Mouse (Mus musculus) brain, adult 2 months (tissue): ENCODE data around the gene Mlx.
A peak's percentile ranks its signal among the peaks of the same experiment; 100 is the strongest.

Source experiments
- DNase-seq: peaks from one replicate; pipeline ENCODE4 v3.0.0; 2011; ENCODE audit warnings: low read depth, low spot score

Mlx gene

DNA sequence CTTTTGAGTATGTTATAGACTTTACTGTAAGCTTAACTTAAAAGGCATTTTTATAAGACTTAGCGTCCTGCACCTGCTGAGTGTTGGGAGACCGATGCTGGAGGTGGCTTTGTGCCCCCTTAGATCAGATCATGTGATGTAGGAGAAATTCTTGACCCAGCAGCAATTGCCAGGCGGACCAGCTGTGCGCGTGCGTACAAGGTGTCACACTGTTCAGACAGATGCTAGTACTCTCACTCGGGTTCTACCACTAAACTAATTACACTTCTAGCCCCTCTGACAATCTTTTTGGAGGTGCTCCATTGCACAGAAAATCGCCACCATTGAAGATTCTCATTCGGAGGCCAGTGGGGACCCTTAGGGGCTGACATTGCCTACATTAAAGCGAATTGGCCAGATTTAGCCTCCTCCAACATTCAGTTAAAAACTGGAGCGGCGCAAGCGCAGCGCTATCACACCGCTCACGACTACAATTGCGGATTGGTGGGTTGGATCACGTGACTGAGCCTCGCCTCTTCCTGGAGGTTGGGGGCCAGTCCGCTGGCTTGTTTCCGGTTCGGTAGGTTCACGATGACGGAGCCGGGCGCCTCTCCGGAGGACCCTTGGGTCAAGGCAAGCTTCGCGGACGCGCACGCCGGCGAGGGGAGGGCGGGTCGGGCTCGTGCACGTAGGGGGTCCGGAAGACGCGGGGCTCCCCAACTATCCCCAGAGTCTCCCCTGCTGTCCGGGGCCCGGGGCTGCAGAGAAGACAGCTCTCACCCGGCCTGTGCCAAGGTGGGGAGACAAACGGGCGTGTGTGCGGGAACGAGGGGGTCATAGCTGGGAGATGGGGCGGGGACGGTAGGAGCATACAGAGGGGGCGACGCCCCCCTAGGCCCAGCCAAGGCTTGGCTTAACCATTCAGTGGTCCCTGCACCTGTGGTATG lies at the start of gene Mlx:
Gene Mlx, plus strand, starts transcription at position 522 of the 926 bp plus-strand sequence.
- peak; percentile 98 for DNase-seq

DNA sequence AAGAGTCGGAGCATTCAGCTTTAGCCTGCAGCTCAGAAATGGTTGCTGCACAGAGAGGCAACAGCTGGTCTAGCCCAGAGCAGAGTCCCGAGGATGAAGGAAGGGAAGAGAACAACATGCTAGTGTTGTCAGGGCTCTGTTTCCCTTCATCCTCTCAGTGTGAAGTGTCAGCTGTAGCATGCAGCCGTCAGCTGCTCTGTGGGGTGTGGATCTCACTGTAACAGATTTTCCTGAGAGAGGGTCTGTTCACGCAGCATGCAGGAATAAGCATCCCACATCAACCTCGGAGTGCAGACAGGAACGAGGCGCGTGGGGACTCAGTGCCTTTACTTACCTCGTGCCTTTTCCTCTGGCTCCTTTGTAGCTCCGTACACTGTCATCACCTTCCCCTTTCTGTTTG lies 49.3 kb upstream of the Mlx start:
- no peak for DNase-seq

DNA sequence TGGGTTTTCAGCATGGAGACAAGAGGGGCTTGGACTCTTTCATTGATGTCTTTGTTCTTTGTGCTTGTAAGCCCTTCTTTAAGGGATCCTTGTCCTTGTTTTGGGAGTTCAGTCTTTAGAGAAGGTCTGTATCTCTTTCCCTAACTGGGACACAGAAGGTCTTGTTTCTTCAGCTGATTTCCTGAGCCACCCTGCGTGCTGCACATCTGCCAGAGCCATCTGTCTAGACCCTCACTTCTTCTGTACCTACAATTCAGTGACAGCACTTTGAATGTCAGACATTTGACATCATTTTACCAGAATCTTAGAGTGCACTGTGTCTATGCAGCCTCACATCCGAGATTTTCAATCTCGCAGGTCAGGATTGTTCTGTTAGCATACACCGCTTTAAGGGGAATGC lies 41.3 kb upstream of the Mlx start:
- no peak for DNase-seq

DNA sequence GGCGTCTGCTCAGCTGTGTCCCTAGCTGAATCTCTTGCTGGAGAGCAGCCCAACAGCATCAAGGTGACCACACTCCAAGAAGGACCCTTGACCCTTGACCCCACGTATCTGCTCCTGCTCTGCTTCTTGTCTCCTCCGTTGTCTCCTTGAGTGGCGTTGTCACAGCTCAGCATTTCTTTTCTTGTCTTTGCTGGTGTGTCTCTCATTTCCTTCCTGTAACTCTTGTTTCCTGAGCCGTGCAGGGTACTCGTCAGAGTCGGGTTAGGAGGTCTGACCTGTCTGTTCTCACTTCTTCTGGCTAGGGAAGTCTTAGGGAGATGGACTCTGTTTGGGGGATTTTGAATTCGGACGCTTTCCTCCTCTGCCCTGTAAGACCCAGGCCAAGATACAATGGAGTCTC lies 40.6 kb upstream of the Mlx start:
- DNase-seq = no peak

DNA sequence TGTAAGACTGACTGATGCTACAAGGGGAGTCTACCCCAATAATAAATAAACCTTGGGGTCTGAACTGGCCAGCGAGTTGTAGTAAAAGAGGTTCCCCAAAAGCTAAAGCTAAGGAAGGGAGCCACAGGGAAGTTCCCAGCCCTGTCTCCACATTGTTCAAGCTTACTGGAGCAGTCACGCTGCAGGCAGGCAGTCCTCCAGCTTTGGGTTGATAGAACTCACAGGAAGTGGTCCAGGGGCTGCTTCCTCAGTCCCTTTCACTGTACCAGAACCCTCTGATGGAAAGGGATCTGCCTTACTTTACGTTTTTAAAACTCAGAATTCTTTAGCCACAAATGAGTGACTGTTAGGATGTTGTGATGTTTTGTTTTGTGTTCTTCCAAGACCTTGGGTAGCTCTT lies 39.6 kb upstream of the Mlx start:
- no peak for DNase-seq

DNA sequence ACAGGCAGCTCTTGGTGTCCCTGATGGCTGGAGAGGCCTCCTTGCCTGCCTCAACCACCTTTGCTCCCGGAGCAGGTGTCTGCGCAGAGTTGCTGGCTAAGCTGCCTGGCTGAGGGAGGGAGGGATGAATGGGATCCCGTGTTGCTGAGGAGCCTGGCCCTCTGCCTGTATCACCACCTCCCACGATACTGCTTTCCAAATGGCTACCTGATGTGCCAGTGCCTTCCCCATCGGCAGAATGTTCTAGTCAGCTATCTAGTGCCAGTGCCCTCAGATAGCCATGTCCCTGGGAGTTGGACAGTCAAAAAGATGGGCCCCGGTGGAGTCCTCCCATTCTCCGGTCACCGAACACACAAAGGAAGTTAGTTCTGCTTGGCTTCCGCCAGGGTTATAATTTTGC lies 36.7 kb upstream of the Mlx start:
- DNase-seq = peak; percentile 90

DNA sequence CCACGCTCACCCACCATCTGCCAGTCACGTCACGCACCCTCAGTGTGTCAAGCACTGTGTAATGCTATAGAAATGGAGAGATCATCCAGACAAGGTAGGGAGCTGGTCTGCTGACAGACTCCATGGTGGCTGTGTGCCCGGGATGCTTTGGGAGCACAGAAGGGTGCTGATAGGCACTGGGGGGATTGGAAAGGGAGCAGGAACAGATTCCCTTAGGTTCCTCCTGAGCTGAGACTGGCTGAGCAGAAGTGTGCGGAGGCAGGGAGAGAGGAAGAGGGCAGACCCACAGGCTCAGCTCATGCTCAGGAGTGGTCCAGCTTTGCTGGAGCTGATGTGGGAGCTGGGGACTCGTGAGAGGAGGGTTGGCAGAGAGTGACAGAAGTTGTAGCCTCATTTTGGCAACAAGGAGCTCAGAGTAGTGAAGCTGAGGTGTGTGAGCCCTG lies 36.0 kb upstream of the Mlx start:
- DNase-seq = peak; percentile 76

DNA sequence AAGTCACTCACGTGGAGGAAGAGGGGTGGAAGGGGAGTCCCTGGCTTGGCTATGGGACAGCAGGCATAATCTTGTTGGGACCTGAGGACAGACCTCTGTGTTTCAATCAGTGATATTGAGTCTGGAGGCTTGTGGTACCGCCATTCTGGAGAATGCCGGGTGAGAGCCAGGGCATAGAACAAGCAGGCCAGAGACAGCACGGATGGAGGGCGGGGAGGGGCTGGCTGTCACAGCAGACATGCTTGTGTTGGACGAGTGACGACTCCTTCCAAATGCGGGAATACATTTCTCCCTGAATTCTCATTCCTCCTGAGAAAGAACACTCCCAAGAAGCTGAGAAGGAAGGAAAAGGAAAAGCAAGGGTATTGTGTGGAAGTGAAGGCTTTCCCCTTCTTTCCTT lies 35.5 kb upstream of the Mlx start:
- no peak for DNase-seq

DNA sequence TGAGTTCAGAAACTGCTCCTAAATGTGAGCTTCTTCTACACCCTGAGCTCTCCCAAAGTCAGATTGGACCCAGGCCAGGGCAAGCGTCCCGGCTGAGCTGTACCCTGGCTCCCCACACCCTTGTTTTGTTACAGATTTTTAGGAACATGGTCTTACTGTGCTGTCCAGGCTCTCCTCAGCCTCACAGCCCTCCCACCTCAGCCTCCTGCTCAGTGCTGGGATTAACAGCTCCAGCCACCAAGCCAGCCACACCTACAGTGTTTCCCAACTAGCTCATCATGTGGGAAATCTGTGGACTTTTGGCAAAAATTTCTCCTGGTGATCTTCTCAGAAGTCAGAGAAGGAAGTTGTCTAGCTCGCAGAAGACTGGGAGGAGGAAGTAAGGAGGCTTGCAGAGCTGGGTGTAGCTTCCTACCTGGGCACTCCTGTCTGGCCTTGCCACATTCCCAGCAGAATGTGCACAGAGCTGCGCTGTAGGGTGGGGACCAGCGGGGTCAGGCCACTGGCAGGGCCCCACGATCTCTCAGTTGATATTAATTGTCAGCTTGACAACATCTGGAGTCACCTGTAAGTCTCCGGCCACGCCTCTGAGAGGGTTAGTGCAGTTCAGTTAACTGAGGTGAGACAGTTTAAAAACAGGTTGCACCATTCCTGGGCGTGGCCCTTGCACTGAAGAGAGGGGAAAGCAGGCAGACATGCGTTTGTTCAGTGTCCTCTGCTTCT lies 34.2 kb upstream of the Mlx start:
- DNase-seq = peak; percentile 69

DNA sequence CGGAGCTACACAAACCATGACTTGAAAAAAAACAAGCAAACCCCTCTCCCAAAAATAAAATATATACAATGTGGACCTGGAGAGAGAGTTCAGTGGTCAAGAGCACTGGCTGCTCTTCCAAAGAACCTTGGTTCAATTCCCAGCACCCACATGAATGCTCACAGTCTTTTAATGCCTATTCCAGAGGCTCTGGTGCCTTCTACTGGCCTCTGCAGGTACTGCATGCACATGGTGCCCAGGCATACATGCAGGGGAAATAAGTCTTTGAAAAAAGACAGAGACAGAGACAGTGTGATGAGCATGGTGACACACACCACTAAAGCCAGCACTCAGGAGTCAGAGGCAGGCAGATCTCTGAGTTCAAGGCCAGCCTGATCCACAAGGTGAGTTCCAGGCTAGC lies 33.1 kb upstream of the Mlx start:
- no peak for DNase-seq

DNA sequence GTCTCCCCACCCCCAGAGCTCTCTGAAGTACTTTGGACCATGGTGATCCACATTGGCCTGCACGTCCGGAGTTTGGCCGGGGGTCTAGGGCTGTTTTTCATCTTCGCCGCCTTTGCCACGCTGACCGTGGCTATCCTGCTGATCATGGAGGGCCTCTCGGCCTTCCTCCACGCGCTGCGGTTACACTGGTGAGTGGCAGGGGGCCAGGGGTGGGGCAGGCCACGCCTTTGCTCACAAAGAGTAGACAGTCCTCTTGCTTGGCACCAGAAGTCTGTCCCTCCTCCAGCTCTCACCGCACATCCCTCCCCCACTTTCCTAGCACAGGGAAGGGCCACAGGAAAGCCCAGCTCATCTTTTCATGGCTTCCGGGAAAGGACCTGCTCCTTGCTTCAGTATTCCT lies 31.7 kb upstream of the Mlx start:
- DNase-seq = no peak

DNA sequence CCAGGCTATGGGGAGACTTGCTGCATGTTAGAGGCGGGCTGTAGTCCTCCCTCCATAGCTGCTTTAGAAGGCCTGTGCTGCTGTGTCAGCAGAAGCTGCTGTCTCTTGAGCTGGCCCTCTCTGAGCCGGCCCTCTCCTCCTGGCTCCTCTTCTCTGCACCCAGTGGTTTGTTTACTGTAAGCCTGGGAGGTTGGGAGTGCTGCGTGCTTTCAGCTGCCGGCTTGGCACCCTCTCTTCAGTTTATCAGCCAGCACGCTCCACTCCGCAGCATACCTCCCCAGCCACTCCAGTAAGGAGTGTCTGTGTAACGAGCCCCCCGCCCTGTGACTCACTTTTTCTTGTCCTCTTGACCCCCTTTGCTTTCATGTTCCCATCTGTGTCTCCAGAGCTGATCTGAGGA lies 30.2 kb upstream of the Mlx start:
- DNase-seq = peak; percentile 61

DNA sequence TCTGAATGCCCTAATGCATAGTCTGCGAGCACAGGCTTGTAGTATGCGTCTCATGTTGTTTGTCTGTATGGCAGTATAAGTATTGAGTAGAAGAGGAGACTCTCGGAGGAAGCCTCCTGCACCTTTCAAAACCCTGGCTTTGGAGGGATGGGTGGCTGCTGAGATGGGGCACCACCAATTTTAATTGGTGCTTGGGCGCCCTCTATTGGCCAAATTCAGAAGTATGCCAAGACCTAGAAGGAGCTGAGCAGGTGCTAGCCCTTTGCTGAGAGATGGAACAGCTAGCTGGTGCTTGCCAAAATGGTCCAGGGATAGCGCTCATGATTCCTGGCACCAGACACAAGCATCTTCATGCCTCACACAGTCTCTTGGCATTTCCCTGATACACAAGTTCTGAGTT lies 29.2 kb upstream of the Mlx start:
- peak; percentile 92 for DNase-seq

DNA sequence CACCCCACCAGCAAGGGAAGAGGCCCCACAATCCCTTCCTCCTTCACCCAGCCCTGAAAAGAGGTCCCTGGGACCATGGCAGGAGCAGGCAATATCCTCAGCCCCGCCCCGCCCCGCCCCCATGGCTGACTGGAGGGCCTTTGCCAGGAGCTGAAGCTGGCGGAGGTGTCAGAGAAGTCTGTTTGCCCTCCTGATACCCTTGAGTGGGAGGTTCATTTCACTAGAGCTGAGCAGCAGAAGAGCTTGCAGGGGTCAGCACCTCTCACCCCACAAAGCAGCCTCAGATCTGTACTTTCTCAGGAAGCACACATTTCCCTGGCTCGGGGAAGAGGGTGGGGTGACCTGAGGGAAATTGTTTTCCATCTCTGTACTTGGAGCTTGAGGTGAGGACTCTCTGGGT lies 28.4 kb upstream of the Mlx start:
- DNase-seq = peak; percentile 33

DNA sequence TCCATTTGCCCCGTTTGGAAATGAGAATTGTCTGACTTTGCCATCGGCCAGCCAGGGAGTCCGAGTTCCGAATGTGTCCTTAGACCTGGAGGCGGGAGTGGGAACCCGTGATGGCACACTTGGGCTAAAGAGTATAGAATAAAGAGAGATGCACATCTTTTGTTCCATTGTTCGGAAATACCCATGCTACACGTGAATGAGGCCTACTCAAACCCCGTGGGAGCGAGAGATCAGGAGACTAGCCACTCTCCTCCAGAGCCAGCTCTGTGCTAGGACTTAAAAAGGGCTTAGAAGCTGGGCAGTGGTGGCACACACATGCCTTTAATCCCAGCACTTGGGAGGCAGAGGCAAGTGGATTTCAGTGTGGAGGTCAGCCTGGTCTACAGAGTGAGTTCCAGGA lies 27.6 kb upstream of the Mlx start:
- no peak for DNase-seq

DNA sequence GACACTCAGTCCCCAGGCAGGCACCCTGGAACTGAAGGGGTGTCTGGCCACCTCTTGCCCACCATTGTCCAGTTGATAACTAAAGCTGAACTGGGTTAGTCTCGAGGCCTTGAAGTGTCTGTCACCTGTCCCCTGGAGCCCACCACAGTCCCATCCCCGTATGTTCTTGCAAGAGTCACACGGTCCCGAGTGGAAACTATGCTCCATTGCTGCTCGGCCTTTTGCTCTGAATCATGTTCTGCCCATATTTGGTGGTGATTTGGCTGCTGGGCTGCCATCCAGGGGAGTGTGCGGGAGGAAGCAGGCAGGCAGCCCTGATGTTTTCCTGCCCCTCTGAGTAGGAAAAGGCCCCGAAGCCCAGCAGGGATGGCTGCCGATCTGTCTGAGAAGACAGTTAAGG lies 27.0 kb upstream of the Mlx start:
- peak; percentile 91 for DNase-seq

DNA sequence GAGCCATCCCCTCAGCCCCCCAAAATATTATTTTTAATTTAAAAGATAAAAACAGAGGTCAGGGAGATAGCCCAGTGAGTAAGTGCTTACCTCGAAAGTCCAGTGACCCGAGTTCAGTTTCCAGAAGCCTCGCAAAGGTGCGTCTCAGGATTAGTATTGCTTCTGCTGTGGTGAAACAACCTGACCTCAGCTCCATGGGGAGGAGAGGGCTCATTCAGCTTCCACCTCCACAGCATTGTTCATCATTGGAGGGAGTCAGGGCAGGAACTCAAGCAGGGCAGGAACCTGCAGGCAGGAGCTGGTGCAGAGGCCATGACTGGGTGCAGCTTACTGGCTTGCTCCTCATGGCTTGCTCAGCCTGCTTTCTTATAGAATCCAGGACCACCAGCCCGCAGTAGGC lies 26.0 kb upstream of the Mlx start:
- no peak for DNase-seq

DNA sequence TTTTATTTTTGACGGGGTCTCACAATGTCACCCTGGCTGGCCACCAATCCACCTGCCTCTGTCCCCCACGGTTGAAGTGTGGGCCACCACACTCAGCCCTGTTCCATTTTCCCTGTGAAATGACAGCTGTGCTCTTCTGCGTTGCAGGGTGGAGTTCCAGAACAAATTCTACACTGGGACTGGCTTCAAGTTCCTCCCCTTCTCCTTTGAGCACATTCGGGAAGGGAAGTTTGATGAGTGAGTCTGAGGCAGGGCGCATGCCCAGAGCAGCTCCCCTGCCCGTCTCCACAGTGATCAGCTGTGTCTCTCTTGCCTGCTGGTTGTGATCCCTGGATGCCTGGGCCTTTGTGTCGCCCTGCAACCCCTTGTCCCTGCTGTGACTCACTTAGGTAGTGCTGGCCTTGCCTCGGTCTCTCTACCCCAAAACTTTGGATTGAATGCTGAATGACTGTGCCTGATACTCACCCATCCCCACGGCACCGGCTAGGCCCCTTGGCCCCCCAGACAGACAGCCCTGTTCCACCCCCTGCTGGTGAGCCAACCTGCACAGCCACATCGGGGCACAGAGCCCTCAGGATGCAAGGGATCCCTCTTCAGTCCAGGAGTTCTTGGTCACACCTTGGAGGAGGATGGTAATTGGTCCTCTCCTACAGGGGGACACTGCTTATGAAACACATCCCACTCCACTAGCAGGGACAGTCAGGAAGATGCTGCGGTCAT lies 24.8 kb upstream of the Mlx start:
- DNase-seq = peak; percentile 72

DNA sequence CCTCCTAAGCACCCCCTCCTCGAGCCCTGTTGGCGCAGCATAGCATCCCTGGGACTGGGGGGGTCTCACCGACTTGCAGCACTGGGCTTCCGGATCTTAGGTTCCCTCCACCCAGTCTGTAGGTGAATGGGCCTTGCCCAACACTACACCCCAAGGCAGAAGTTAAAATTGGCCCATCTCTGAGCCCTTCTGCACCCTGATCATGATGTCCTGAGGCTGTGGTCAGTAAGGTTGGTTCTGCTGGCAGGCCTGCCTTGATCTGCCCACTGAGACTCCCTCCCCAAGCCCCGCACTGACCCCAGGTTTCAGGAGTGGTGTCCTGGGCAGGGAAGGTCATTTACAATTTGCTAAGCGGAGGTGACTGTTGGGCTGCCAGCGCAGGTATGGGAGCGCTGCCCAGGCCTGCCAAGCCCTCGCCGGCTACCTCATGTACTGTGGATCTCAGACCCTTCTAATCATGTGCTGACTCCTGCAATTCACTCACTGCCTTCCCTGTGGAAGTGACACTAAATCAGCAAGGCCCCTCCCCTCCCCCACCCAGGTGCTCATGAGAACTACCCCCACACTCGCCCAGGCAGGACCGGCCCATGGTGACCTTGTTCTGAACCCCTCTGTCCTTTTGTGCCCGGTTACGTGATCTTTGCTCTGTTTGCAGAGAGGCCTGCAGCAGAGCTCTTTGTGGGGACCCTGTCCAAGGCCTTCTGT lies 24.0 kb upstream of the Mlx start:
- no peak for DNase-seq

DNA sequence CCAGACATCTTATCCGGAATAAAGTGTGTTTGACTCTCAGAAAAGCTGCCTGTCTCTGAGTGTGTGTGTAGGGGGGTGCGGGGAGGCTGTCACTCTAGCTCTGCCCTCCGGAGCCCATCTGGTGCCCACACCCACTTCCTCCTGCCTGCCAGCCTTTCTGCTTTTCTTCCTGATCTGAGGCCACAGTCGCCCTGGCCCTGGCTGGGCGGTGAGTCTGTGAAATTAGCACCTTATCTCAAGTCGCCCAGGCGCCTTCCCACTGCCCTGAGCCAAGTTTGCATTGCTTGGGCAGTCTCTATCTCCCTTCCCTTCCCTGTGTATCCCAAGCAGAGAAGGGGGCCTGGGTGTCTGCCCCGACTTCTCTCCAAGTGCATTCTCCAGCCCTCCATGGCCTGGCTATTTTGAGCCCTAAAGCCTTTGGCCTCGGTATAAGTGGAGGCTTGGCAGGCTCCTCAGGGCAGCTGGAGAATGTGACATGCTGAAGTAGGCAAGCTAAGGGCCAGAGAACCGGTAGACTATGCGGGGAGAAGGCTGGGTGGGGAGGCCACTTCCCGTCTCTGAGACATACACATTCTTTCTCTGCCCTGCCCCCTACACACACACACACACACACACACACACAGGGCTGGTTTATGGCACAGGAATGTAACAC lies 23.3 kb upstream of the Mlx start:
- peak; percentile 84 for DNase-seq

DNA sequence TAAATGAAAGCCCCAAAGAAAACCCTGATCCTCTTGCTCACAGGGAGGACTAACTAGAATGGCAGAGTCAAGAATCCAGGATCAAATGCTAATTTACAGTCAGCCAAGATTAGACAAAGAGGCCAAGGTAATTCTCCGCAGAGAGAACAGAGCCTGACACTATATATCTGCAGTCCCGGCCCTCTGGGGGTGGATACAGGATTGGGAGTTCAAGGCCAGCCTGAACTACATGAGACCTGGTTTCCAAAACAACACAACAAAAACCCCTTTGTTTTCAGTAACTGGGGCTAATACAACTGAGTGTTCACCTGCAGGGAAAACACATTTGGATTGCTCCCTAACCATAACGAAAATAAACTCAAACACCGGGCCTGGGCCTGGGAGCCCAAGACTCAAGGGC lies 22.6 kb upstream of the Mlx start:
- DNase-seq = no peak
